Mouse (Mus musculus) hindbrain, postnatal 0 days (tissue): ENCODE measurements around the gene Rpl29. TPM values are rescaled to one million over a fixed set of nuclear protein-coding genes. Genes with fewer than 3 reads are reported as not detected.

ENCODE experiments used
- ATAC-seq: fragments of 200-750 bp; cut with Nextera tagmentation; 2 replicates; pipeline ENCODE4 v1.8.0; 2017; ENCODE audit warnings: mild to moderate bottlenecking, moderate TSS enrichment, moderate library complexity
- DNase-seq: peaks from one replicate; pipeline ENCODE4 v3.0.0-alpha.2; 2015; ENCODE audit warnings: low spot score
- H3K27ac ChIP-seq: fragments of 300-500 bp; sonication (generic); 2 replicates; pipeline ENCODE4 v1.5.1; 2014; ENCODE audit warnings: mild to moderate bottlenecking
- H3K27me3 ChIP-seq: fragments of 300-500 bp; sonication (generic); 2 replicates; pipeline ENCODE4 v1.6.1; 2014; ENCODE audit warnings: low read length, mixed read lengths; ENCODE audit not compliant: insufficient read depth
- H3K36me3 ChIP-seq: fragments of 300-500 bp; sonication (generic); 2 replicates; pipeline ENCODE4 v1.6.1; 2014; ENCODE audit warnings: low read length, mixed read lengths; ENCODE audit not compliant: insufficient read depth
- H3K4me1 ChIP-seq: fragments of 300-500 bp; sonication (generic); 2 replicates; pipeline ENCODE4 v1.6.1; 2014; ENCODE audit warnings: antibody characterized with exemption, low read length, mixed read lengths; ENCODE audit not compliant: insufficient read depth
- H3K4me2 ChIP-seq: fragments of 300-500 bp; sonication (generic); 2 replicates; pipeline ENCODE4 v1.6.1; 2014; ENCODE audit warnings: low read depth, mild to moderate bottlenecking, low read length, moderate library complexity, mixed read lengths
- H3K4me3 ChIP-seq: fragments of 300-500 bp; sonication (generic); 2 replicates; pipeline ENCODE4 v1.5.1; 2014; ENCODE audit warnings: low read length
- H3K9ac ChIP-seq: fragments of 300-500 bp; sonication (generic); replicated peaks from 2 replicates; pipeline ENCODE4 v1.6.1; 2014; ENCODE audit warnings: mild to moderate bottlenecking, low read length, moderate library complexity, mixed read lengths
- H3K9me3 ChIP-seq: fragments of 300-500 bp; sonication (generic); 2 replicates; pipeline ENCODE4 v1.6.1; 2016; ENCODE audit warnings: low read length, mixed read lengths
- CTCF ChIP-seq: IDR thresholded peaks from 2 replicates; pipeline ENCODE4 v1.5.1; 2016; ENCODE audit warnings: antibody characterized with exemption, control low read depth, low read depth
- WGBS: fragments of 180-500 bp; shearing (Covaris S2); extraction: QIAGEN DNeasy Blood & Tissue Kit; methylation state at CpG from one replicate; pipeline ENCODE4 v1.1.7; 2014; 5-methylcytosine and 5-hydroxymethylcytosine counted together
- polyA plus RNA-seq: library from polyadenylated mRNA; unstranded; fragments of >200 nt; fragmentation: Nextera tagmentation; extraction: Ambion mirVana; gene quantifications from 2 replicates; pipeline ENCODE4 v1.2.1, GENCODE M21; 2015
- total RNA-seq: library from RNA; depleted of rRNA; stranded (reverse); fragments of >200 nt; gene quantifications from 2 replicates; pipeline ENCODE4 v1.2.3, GENCODE M21; 2014

The Rpl29 gene
- total and polyA plus RNA-seq, 2 experiments from 2014 or later, result 689 to 792 TPM

DNA sequence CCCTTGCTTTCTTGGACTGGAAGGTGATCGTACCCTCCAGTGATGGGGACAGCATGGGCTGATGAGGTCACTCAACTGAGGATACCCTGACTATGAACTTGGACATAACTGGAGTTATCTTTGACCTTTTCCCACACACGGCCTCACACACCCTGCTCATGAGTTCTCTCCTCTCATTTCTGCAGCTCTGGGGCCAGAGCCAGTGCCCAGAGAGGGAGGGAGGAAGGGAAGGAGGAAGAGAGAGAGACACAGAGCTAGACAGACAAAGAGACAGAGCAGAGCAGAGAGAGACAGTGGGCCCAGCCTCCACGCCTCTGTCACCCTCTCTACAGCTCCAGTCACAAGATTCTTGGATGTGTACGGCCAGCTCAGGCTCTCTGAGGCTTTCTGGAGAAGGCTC is 43.1 kb downstream of the Rpl29 start:
- ATAC-seq (no peak), DNase-seq (no peak)
- Histone ChIP-seq H3K9me3 (no peaks in the 10 kb centered on the region), H3K4me1 (peaks cover 15% of the 10 kb centered on the region; the same call in 1 of the 2 replicates), H3K9ac (no peak overlapping the region), H3K4me3 (no peak overlapping the region), H3K36me3 (no peaks in the 10 kb centered on the region), H3K4me2 (no peak overlapping the region), H3K27me3 (no peaks in the 10 kb centered on the region), H3K27ac (no peak overlapping the region; the same call in 1 of the 2 replicates)
- WGBS, result 64% methylated on average over 4 of the region's 4 CpGs
- TF ChIP-seq CTCF, result no peak

- H3K4me2 ChIP-seq, result no peak overlapping the region
- TF ChIP-seq CTCF, result no peak
- ATAC-seq (no peak), DNase-seq (no peak)
- 87% methylated on average over 16 of the region's 16 CpGs for WGBS
- no peak overlapping the region for H3K27ac ChIP-seq
- no peak overlapping the region for H3K9ac ChIP-seq
- H3K4me1 ChIP-seq, result peaks cover 23% of the 10 kb centered on the region; the same call in 1 of the 2 replicates
- no peaks in the 10 kb centered on the region for H3K27me3 ChIP-seq
- no peaks in the 10 kb centered on the region for H3K9me3 ChIP-seq
- no peak overlapping the region for H3K4me3 ChIP-seq
- H3K36me3 ChIP-seq, result no peaks in the 10 kb centered on the region
These were observed 44.0 kb downstream of the Rpl29 start for GRCm38 (mm10) chr9:106473081-106473752.

GRCm38 (mm10) chr9:106473753-106474105 is 44.5 kb downstream of the Rpl29 start:
- ATAC-seq (no peak), DNase-seq (no peak)
- H3K4me3 ChIP-seq, result no peak overlapping the region
- no peak overlapping the region for H3K9ac ChIP-seq
- H3K4me1 ChIP-seq, result peaks cover 23% of the 10 kb centered on the region; the same call in 1 of the 2 replicates
- no peaks in the 10 kb centered on the region for H3K9me3 ChIP-seq
- H3K4me2 ChIP-seq, result no peak overlapping the region
- no peaks in the 10 kb centered on the region for H3K27me3 ChIP-seq
- no peaks in the 10 kb centered on the region for H3K36me3 ChIP-seq
- no peak for TF ChIP-seq CTCF
- 67% methylated on average over 4 of the region's 5 CpGs for WGBS
- no peak overlapping the region for H3K27ac ChIP-seq

DNA sequence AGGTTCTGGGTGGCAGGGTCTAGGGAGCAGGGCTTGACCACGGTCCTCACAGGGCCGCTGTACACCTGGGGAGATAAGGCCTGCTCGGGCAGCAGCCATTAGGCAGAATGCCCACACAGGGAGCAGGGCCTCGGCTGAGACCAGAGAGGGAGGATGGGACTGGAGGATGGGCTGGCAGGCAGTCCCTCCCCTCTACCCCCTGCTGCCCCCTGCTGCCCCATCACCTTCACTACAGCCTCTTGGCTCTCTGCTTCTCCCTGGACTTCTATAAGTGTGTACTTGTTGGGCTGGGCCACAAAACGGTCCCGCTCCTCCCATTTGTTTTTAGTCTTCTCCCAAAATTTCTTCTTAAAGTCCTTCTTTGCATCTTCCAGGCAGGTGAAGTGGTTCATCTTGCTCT is 45.2 kb downstream of the Rpl29 start:
- Histone ChIP-seq H3K9ac (no peak overlapping the region), H3K27me3 (no peaks in the 10 kb centered on the region), H3K27ac (no peak overlapping the region), H3K4me3 (no peak overlapping the region), H3K4me2 (no peak overlapping the region), H3K36me3 (no peaks in the 10 kb centered on the region), H3K4me1 (peaks cover 23% of the 10 kb centered on the region; the same call in 1 of the 2 replicates), H3K9me3 (no peaks in the 10 kb centered on the region)
- no peak for ATAC-seq
- 4% methylated on average over 6 of the region's 6 CpGs for WGBS
- peak; percentile 62 for DNase-seq
- TF ChIP-seq CTCF, result peak; percentile 74

GRCm38 (mm10) chr9:106475046-106475445 is 45.8 kb downstream of the Rpl29 start:
- DNase-seq, result no peak
- no peak overlapping the region for H3K4me2 ChIP-seq
- 67% methylated on average over 7 of the region's 7 CpGs for WGBS

GRCm38 (mm10) chr9:106475663-106476001 is 46.4 kb downstream of the Rpl29 start, which contains the start of gene Rrp9:
TSS of gene Rrp9 (plus strand) at chr9:106475963.
- TF ChIP-seq CTCF, result no peak
- Histone ChIP-seq H3K4me3 (no peak within 1 kb of the TSS), H3K36me3 (no peaks in the 10 kb centered on the region), H3K27ac (peak within 1 kb of the TSS; percentile 33; the same call in 1 of the 2 replicates), H3K4me2 (peak within 1 kb of the TSS; percentile 40; the same call in 1 of the 2 replicates), H3K9ac (no peak within 1 kb of the TSS), H3K27me3 (no peaks in the 10 kb centered on the region), H3K4me1 (peaks cover 23% of the 10 kb centered on the region; the same call in 1 of the 2 replicates), H3K9me3 (no peaks in the 10 kb centered on the region)
- DNase-seq, result no peak
- ATAC-seq, result no peak
- WGBS, result 84% methylated on average over 10 of the region's 10 CpGs

More at GRCm38 (mm10) chr9:106475046-106475445, 45.8 kb downstream of the Rpl29 start:
- no peaks in the 10 kb centered on the region for H3K36me3 ChIP-seq
- H3K4me3 ChIP-seq, result no peak overlapping the region
- no peak for ATAC-seq
- no peak for TF ChIP-seq CTCF
- H3K9me3 ChIP-seq, result no peaks in the 10 kb centered on the region
- H3K4me1 ChIP-seq, result peaks cover 23% of the 10 kb centered on the region; the same call in 1 of the 2 replicates
- H3K27ac ChIP-seq, result no peak overlapping the region
- no peaks in the 10 kb centered on the region for H3K27me3 ChIP-seq
- H3K9ac ChIP-seq, result no peak overlapping the region
